Mouse (Mus musculus) heart, adult 2 months (tissue): Measurements from ENCODE around the gene Papss1.

Source experiments
- CTCF ChIP-seq: fragments of 200-600 bp; IDR thresholded peaks from 2 replicates; pipeline ENCODE4 v1.8.1; 2022; ENCODE audit warnings: antibody characterized with exemption, mild to moderate bottlenecking, moderate library complexity
- EP300 ChIP-seq: fragments of 200-500 bp; IDR thresholded peaks from 2 replicates; pipeline ENCODE4 v1.6.1; 2011; ENCODE audit warnings: low read depth, low read length, control low read depth; ENCODE audit not compliant: insufficient read depth

DNA sequence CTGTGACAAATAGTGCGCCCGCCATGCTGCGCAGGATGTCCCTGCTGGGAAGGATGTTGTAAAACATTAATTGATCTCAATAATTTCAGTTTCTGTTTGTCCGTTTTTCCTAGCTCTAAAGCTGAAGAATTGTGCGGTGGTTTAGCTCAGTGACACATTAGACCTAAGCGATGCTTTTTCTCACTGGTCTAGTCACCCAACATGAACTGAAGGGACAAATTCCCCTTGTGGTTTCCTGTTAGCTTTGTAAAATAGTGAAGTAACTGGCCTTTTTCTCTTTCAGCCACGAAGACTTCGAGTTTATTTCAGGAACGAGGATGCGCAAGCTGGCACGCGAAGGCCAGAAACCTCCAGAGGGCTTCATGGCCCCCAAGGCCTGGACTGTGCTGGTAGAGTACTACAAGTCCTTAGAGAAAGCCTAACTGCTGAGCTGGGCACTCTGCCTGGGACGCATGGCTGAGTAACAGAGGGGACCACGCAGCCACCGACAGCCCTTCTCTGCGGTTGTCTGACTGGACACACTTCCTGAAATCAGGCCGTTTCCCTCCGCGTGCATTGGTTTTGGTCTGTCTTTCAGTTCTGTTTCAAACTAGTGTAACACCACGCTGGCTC lies 78.2 kb downstream of the Papss1 start:
- TF ChIP-seq CTCF (no peak), EP300 (no peak)
